Mouse (Mus musculus): ENCODE results near the gene Gm45711.

DNA sequence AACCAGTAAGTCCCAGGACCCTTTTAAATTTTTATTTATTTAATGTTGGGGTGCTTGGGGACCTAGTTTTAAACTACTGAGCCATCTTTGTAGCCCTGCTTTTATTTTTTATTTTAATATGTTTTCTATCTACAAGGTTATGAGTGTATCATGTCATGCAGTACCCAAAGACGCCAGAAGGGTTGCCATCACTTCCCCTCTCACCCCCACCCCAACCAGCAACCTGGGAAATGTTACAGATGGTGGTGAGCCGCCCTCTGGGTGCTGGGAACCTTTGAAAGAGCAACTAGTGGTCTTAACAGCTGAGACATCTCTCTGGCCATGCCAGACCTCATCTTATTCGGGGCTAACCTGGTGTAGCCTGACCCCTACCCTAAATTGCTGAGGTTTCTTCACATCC is 28.0 kb upstream of the Gm45711 start:
- TF ChIP-seq CTCF (IDR thresholded peaks at IDR 0.05; ENCODE audit: borderline replicate concordance, control insufficient read depth, extremely low read depth, insufficient read depth, low read length, poor library complexity), result 0 out of 2 replicates have a peak, but pooled peaks have one; percentile 16
- TF ChIP-seq POLR2A (IDR thresholded peaks at IDR 0.05; ENCODE audit: control insufficient read depth, extremely low read depth, insufficient read depth, low read length, poor library complexity), result no peak
